Mouse (Mus musculus): ENCODE measurements around the gene Ncs1.

The Ncs1 gene

DNA sequence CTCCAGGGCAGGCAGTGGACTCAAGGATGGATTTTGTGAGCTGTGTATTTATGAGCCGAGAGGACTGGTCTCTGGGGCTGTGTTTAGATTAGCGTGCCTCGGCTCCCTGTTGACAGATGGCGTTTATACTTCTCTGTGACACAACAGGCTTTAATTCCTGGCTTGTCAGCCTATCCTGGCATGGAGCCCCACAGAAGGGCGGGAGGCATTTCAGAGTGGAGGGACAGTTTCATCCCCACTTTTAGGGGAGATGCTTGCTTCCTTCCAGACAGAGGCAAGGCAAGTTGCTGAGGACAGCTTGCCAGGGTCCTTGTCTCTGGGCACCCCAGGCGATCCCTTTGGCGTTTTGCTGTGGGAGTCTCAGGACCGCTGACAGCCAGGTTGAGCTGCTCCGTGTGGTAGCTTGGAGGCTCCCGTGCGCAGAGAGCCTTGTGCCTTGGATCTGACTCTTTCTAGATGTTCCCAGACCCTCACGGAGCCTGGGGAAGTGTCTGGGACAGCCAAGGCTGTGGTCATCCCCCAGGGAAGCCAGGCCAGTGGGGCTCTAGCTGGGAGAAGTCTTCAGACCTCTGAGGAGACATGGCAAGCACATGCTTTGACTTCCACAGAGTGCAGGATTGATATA lies 92.2 kb downstream of the Ncs1 start:
- DNase-seq (ENCODE audit: low read depth, low spot score) = no peak

DNA sequence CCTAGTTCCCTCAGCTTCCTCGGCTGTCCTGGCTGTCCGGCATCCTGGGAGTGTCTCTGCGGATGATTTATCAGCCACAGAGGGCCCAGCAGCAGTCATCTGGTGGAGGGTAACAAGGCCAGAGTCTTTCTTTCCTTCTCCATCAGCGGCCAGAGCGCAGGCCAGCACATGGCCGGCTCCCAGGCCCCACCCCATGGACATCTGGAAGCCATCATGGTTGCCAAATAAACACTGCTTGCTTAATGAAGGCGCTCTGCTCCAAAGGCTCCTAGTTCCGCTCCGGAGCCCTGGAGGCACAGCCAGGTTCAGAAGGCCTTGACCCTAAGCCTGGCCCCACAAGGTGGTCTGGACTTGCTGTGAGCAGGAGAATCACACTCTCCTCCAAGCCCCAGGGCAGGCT lies 94.2 kb downstream of the Ncs1 start:
- DNase-seq (ENCODE audit: low read depth, low spot score) = no peak

DNA sequence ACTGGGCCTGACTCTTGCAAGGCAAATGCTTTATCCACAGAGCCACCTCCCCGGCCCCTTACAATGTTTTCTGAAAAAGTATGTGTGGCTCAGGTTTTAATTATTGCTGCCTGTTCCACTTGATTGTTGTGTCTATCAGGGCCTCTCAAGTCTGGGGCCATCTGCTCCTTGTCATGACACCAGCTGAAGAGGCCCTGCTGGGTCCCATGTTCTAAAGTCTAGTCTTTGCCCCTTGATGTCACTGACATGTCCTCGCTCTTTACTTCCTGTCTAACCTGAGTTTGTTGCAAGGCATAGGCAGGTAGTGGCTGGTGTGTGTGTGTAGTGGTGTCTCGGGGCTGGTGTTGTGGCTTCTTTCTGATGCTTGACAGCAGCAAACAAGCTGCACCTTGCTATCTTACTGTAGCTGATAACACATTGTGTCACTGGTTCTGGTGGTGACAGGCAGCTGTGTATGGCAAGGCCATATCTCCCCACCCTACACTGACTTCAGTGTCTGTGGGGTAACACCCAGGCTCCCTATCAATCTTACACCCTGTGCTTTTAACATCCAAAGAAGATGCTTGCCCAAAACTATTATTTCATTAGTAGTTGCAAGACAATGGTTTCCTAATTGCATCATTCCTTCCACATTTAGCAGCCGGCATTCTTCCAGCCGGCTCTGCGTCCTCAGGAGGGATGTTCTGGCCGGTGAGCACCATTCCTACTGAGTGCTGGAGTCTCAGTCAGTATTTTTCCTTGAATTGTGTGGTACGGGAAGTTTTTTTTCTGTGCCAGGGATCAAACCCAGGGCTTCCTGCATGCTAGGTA lies 96.3 kb downstream of the Ncs1 start:
- DNase-seq (ENCODE audit: low read depth, low spot score) = no peak

Measured in ZHBTc4 (cell line).